Mouse (Mus musculus) erythroid progenitor cell, adult 5-6 weeks (primary cell): ENCODE results near the gene Pip5k1c. TPM values are rescaled to one million over a fixed set of nuclear protein-coding genes. Genes with fewer than 3 reads are reported as not detected.

Experiments used
- ATAC-seq: replicated peaks from 2 replicates; pipeline ENCODE4 v1.8.0; 2016; ENCODE audit warnings: moderate number of reproducible peaks, mild to moderate bottlenecking, moderate TSS enrichment, inconsistent platforms; ENCODE audit not compliant: poor library complexity, low FRiP score, severe bottlenecking
- total RNA-seq, 2 experiments: library from RNA; stranded (forward) in 1 of 2; stranded (reverse) in 1 of 2; fragments of 150-400 nt in 1 of 2; fragments of 186-747, 209-891 nt in 1 of 2; gene quantifications; 2 replicates each; pipeline versions ENCODE4 v1.2.3 to v1.2.4; 2015 to 2017; ENCODE audit warnings: low replicate concordance in 2 of 2

Pip5k1c gene
- total RNA-seq, 2 experiments from 2014 or later, result 13.0 to 14.7 TPM

- no peak for ATAC-seq
These were observed 7.7 kb downstream of the Pip5k1c start for GRCm38 (mm10) chr10:81300352-81300907.

- ATAC-seq, result no peak
These were observed 8.6 kb downstream of the Pip5k1c start for GRCm38 (mm10) chr10:81301321-81301720.

GRCm38 (mm10) chr10:81302288-81302687, 9.5 kb downstream of the Pip5k1c start:
- ATAC-seq, result no peak

GRCm38 (mm10) chr10:81302781-81303218, 10.0 kb downstream of the Pip5k1c start:
- ATAC-seq, result no peak

- no peak for ATAC-seq
These were observed 10.5 kb downstream of the Pip5k1c start for GRCm38 (mm10) chr10:81303258-81303657.

- ATAC-seq, result no peak
These were observed 11.0 kb downstream of the Pip5k1c start for GRCm38 (mm10) chr10:81303761-81304160.

GRCm38 (mm10) chr10:81304597-81305238, 12.0 kb downstream of the Pip5k1c start:
- peak; percentile 65 for ATAC-seq

- ATAC-seq, result no peak
These were observed 12.9 kb downstream of the Pip5k1c start for GRCm38 (mm10) chr10:81305663-81306062.

- no peak for ATAC-seq
These were observed 13.5 kb downstream of the Pip5k1c start for GRCm38 (mm10) chr10:81306173-81306668.

GRCm38 (mm10) chr10:81306837-81307682, 14.3 kb downstream of the Pip5k1c start:
- ATAC-seq, result no peak

- ATAC-seq, result no peak
These were observed 16.8 kb downstream of the Pip5k1c start for GRCm38 (mm10) chr10:81309571-81309970.

- no peak for ATAC-seq
These were observed 20.8 kb downstream of the Pip5k1c start for GRCm38 (mm10) chr10:81313581-81313980.

- ATAC-seq, result no peak
These were observed 21.4 kb downstream of the Pip5k1c start for GRCm38 (mm10) chr10:81314201-81314600.

GRCm38 (mm10) chr10:81315587-81315986, 22.8 kb downstream of the Pip5k1c start:
- ATAC-seq, result no peak

- no peak for ATAC-seq
These were observed 23.7 kb downstream of the Pip5k1c start for GRCm38 (mm10) chr10:81316338-81317060.

- no peak for ATAC-seq
These were observed 24.5 kb downstream of the Pip5k1c start for GRCm38 (mm10) chr10:81317273-81317672.

- no peak for ATAC-seq
These were observed 26.0 kb downstream of the Pip5k1c start for GRCm38 (mm10) chr10:81318589-81319329.

GRCm38 (mm10) chr10:81319330-81319699, 26.6 kb downstream of the Pip5k1c start:
- ATAC-seq, result no peak
